Mouse (Mus musculus) left cerebral cortex, postnatal 25 days (tissue): ENCODE results near the gene Klhdc3. TPM values are rescaled to one million over a fixed set of nuclear protein-coding genes. Genes with fewer than 3 reads are reported as not detected.

Experiments used
- DNase-seq, 2 experiments: peaks; one replicate each; pipeline ENCODE4 v3.0.0; 2022; ENCODE audit warnings: low spot score in 2 of 2, mixed read lengths in 1 of 2
- intact Hi-C: fragments of 180-260 bp; cut with DNase I; formaldehyde crosslinking; loops from one replicate; pipeline ENCODE4 v1.15.1; 2025
- total RNA-seq, 2 experiments: library from RNA; stranded (reverse); gene quantifications; 2 replicates each; pipeline ENCODE4 v1.2.3; 2021

Klhdc3 gene
- total RNA-seq, 2 experiments from 2014 or later, result 211 to 226 TPM

DNA sequence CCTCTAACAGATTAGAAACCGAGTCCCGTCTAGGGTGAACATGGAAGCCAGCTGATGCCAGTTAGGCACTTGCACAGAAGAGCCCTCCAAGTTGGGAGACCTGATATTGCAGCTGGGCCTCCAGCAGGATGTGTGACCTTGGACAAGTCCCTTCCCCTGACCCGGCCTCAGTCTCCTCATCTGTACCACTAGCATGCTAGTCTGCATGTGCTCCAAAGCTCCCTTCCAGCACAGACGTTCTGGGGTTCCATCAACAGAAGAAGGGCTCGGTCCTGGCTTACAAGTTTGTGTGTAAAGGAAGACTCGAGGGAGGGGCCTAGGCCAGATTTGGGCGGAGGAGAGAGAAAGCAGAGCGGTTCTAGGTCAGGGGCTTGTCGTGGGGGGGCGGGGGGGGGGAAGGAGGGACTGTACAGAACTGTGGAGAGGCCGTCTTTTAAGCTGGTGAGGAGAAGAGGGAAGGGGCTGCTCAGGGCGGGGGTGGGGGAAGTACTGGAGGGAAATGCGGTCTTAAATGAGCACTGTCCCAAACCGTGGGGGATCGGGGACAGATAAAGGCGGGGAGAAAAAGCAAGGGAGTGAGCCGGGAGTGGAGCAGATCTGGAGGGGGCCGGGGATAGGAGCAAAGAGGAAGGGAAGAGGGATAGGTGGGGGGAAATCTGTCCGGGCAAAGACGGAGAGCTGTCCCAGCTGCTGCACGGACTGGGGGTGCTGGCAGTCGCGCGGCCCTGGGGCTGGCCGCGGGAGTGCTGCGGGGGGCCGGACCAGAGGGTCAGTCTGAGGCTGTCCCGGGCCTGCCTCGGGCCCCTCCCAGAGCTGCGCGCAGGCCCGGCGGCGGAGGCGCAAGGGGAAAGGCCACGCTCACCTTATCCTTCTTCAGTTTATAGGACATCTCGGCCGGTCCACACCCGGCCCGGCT is 23.5 kb upstream of the Klhdc3 start:
- DNase-seq, result no peak

DNA sequence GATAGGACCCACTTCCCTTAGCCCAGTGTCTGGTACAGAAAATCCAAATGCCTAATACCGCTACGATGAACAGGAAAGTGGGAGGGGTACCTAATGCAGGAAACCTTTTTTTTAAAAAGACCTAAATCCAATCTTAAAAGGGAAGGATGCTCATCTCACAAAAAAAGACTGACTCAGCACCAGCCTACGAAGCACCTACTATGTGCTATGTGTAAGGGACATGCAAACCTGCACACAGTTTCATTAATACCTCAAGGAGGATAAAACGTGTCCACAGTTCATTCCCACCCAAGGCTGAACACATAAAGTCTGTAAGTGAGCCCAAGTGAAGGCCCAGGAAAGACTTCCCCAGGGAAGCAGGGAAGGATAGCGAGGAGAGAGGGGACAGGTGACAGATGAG is 21.8 kb upstream of the Klhdc3 start:
- DNase-seq, result no peak
- intact Hi-C loops, result no loop called here

More for the DNA sequence above, 23.5 kb upstream of the Klhdc3 start:
- intact Hi-C loops, result loop anchor here (2.0 kb wide), 1 partner anchor 23 kb away; the partner anchor contains the start of gene Klhdc3

- no peak for DNase-seq
These were observed 21.4 kb upstream of the Klhdc3 start for GRCm38 (mm10) chr17:46702100-46702499.

GRCm38 (mm10) chr17:46701489-46701888 is 20.8 kb upstream of the Klhdc3 start:
- DNase-seq, result no peak
- intact Hi-C loops, result no loop called here

More at GRCm38 (mm10) chr17:46702100-46702499, 21.4 kb upstream of the Klhdc3 start:
- intact Hi-C loops, result no loop called here

- intact Hi-C loops, result no loop called here
- no peak for DNase-seq
These were observed 19.2 kb upstream of the Klhdc3 start for GRCm38 (mm10) chr17:46699912-46700311.

DNA sequence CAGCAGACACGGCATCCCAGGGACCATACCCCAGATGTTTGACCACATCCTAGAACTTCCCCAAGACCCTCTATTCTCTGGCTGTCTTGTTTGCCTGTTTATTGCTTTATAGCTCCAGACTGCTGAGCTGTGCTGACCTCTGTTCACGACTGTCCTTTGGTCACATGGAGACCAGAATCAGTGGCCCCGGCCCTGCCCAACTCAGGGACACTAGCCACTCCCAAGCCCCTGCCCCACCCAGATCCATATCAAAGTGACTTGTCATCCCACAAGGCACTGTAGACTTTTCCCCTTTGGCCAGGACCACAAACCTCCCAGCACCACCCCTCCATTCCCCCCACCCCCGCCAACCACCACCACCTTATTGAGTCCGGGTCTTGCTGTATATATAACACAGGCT is 18.5 kb upstream of the Klhdc3 start:
- intact Hi-C loops, result no loop called here
- DNase-seq, result no peak

GRCm38 (mm10) chr17:46698515-46698914 is 17.8 kb upstream of the Klhdc3 start:
- DNase-seq, result no peak
- intact Hi-C loops, result no loop called here

DNA sequence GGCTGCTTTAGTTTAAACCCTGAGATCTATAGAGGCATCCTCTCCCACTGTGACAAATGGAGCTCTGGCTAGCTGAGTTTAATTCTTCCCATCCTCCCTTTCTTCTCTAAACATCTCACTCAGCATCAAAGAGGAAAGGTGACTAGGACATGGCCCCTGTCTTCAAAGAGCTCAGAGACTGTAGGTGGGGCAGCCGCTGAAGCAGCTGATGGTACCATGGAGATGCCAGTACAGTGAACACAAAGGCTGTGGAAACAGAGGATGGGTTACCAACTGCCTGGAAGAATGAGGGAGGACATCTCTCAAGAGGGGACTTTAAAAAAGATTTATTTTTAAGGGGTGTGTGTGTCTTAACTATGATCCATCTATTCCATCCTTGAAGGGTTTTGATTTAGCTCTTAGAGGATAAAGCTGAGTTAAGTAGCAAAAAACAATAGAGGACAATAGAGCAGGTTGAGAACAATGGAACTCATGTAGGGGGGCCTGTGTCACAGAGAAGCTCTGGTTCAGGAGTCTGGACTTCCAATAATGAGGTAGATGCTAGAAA is 13.9 kb upstream of the Klhdc3 start:
- intact Hi-C loops, result no loop called here
- DNase-seq, result no peak

- intact Hi-C loops, result no loop called here
These were observed 10.7 kb upstream of the Klhdc3 start for GRCm38 (mm10) chr17:46691390-46691789.

GRCm38 (mm10) chr17:46690665-46691064 is 10.0 kb upstream of the Klhdc3 start:
- DNase-seq, result no peak
- intact Hi-C loops, result no loop called here

More at GRCm38 (mm10) chr17:46691390-46691789, 10.7 kb upstream of the Klhdc3 start:
- DNase-seq, result no peak

DNA sequence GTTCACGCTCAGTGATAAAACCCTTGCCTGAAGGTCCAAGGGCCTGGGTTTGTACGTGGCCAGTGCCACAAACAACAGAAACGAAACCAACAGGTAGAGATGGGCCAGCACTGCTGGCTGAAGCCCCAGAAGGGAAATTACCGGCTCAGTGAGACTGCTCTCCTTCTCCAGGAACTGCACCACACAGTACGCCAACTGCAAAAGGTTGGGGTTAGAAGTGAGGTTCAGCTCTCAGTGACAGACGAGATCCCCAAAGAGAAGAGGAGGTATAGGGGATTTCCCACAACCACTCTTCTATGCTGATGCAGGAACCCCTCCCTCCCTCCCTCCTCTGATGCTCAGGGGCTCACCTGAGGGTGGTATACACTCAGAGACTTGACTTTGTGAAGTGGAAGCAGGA is 5.2 kb upstream of the Klhdc3 start:
- intact Hi-C loops, result no loop called here
- DNase-seq, result no peak

DNA sequence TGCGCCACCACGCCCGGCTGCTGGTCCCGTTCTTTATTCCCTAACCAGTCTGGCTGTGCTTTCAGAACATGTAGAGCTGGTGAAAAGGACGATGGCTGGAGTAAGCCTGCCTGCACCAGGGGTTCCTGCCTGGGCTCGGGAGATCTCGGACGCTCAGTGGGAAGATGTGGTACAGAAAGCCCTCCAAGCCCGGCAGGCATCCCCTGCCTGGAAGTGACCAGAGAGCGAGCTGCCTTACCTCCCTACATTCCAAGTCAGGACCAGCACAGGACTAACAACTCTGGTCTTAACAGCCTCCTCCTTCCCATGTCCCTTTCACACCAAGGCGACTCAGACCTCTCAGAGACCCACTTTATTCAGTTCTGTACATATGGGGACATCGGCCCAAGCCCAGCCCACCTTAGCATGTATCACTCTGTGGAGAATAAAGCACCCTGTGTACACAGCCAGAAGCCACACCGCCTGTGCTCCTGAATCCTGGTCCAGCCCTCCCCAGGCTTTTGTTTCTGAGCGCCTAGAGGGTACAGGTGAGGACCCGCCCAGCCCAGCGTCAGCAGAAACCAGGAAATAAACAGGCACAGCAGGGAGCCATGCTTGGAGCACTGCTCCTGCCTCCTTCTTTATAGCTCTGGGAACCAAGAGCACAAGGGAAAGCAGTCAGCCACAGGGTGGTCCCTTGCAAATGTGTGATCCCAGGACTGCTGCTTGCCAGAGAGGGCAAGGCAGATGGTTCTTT is 2.1 kb upstream of the Klhdc3 start:
- intact Hi-C loops, result no loop called here
- peak in 1 of 2 experiments; percentile 14 for DNase-seq

GRCm38 (mm10) chr17:46681466-46682118 is 878 bp upstream of the Klhdc3 start:
- intact Hi-C loops, result loop anchor here (2.0 kb wide), 1 partner anchor 23 kb away; the partner anchor contains the start of gene Ppp2r5d
- peak in 1 of 2 experiments; percentile 13 for DNase-seq

DNA sequence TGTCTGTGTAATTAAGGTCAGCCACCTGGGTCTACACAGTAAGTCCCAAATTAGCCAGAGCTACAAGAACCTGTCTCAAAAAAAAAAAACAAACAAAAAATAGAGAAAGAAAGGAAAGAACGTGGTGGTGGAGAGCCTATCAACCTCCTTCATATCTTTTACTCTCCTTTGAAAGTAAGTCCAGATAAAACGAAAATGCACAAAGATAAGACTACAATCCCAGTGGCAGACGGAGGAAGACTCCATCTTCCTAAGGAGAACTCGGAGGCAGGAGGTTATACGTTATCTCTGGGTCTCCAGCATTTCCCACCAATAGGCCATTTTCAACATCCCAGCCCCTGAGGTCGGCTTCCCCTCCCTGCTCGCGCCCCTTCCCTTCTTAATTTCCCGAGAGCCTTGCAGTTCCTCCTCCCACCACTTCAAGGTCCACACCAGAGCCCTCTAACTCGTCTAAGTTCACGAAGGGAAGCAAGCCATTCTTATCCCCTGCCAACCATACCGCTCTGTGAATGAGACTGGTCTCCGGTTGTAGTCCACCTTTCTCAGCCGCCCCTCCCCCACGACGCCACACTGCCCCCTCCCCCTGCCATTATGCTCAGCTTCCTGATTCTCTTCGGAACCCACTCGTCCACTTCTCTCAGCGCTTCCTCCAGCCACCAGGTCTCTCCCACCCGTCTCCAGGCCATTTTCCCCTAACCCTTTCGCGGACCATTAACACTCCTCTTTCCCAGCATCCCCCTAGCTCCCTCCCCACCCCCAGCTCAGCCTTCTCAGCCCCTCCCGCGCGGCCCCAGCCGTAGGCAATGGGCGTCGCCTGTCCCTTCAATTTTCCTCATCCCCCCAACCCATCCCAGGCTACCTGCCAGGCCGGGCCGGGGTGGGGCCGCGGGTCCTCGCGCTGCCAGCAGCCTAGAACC is 613 bp downstream of the Klhdc3 start:
- intact Hi-C loops, result loop anchor here (2.0 kb wide), 1 partner anchor 25 kb away; the partner anchor contains the start of gene Ppp2r5d
- DNase-seq, result peak in 1 of 2 experiments; percentile 37

DNA sequence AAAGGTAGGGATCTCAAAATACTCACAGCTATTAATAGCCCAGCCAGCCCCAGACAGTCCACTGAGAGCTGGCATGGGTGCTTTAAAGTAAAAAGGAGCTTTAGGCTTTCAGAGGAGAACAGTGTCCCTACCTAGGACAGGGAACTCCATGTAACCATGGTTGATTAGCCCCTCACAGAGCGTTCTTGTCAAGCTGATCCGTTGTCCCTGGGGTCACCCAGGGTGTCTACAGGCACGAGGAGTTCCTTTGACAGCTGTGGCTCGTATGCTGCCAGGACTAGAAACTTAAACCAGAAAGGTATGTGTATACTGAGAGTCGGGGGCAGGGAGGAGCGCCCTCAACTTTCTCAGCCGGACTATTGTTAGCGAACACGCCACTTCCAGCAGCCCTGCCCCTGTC is 1.8 kb downstream of the Klhdc3 start:
- no peak for DNase-seq
- intact Hi-C loops, result no loop called here

DNA sequence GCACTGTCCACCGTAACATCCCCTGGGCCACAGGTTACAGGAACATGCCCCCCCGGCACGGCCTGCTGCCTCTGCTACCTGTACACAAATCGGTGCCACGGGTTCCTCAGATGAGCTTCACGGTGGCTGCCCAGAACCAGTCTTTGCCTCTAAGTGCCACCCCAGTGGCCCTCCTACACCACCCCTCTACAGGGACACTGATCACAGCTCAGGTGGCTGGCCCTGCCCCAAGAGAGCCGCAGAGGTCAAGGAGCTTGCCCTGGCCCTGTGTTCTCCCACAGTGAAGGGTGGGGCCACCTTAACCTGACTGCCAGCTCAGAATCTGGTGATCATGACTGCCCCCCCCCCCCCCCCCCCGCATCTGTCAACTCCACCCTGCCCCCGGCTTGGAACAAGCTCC is 2.3 kb downstream of the Klhdc3 start, which contains the start of gene Mea1:
Mea1 (plus strand) TSS at position 378 of the 400 bp plus-strand sequence.
- no peak for DNase-seq
- intact Hi-C loops, result no loop called here

DNA sequence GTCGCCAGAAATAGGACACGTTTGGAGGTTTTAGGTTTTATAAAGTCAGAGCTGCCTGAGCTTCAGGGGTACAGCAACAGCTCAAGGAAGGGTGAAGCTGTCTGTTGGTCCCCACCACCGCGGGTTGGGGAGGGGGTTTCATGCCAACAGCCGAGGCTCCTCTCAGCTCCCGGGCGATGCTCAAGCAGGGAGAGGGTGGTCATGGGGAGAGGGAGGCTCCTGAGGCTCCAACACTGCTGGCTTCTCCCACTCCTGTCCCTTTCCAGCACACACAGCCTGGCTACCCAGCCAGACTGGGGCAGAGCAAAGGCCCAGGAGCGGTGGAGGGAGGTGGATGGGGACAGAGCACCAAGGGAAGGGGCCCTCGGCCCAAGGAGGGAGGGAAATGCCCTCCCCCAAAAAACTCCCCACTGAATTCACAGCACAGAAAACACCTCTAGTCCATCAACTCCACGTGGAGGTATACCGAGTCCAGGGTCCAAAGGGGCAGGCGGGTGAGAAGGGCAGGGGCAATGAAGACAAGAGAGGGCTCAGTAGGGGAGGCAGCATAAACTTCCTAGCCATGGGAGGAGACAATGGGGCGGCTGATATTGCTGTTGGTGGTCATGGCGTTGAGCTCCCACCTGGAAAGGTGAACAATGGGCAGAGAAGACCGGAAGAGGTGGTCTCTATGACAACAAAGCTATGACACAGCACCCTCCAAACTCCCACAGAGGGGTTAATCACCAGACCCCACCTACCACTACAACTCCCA is 6.0 kb downstream of the Klhdc3 start:
- intact Hi-C loops, result no loop called here
- DNase-seq, result no peak
